Mouse (Mus musculus) brain, embryonic 18.5 days (tissue): ENCODE data around the gene AL607142.1.

Experiments
- DNase-seq: peaks from one replicate; pipeline ENCODE4 v3.0.0-alpha.2; 2012; ENCODE audit warnings: low read depth, low spot score

AL607142.1 gene

GRCm38 (mm10) chr4:120064696-120065095 lies at the start of gene AL607142.1:
AL607142.1 (plus strand) TSS chr4:120064996.
- no peak for DNase-seq

GRCm38 (mm10) chr4:120018426-120018825 lies 46.4 kb upstream of the AL607142.1 start:
- no peak for DNase-seq

- no peak for DNase-seq
These were observed 42.4 kb upstream of the AL607142.1 start for GRCm38 (mm10) chr4:120022392-120022791.

- DNase-seq = no peak
These were observed 41.5 kb upstream of the AL607142.1 start for GRCm38 (mm10) chr4:120023221-120023840.

- DNase-seq = no peak
These were observed 40.7 kb upstream of the AL607142.1 start for GRCm38 (mm10) chr4:120024071-120024470.

GRCm38 (mm10) chr4:120027671-120028070 lies 37.1 kb upstream of the AL607142.1 start:
- no peak for DNase-seq

- DNase-seq = no peak
These were observed 34.9 kb upstream of the AL607142.1 start for GRCm38 (mm10) chr4:120029937-120030336.

- DNase-seq = no peak
These were observed 32.3 kb upstream of the AL607142.1 start for GRCm38 (mm10) chr4:120032320-120032983.

GRCm38 (mm10) chr4:120032984-120033355 lies 31.8 kb upstream of the AL607142.1 start:
- no peak for DNase-seq

GRCm38 (mm10) chr4:120036294-120036693 lies 28.5 kb upstream of the AL607142.1 start:
- no peak for DNase-seq

GRCm38 (mm10) chr4:120037007-120037406 lies 27.8 kb upstream of the AL607142.1 start:
- DNase-seq = no peak

GRCm38 (mm10) chr4:120041520-120041919 lies 23.3 kb upstream of the AL607142.1 start:
- no peak for DNase-seq

- no peak for DNase-seq
These were observed 22.3 kb upstream of the AL607142.1 start for GRCm38 (mm10) chr4:120042480-120042879.

- no peak for DNase-seq
These were observed 20.2 kb upstream of the AL607142.1 start for GRCm38 (mm10) chr4:120044612-120045011.

GRCm38 (mm10) chr4:120045131-120045537 lies 19.7 kb upstream of the AL607142.1 start:
- peak; percentile 72 for DNase-seq

- no peak for DNase-seq
These were observed 18.9 kb upstream of the AL607142.1 start for GRCm38 (mm10) chr4:120045871-120046270.

- no peak for DNase-seq
These were observed 17.7 kb upstream of the AL607142.1 start for GRCm38 (mm10) chr4:120047060-120047459.

GRCm38 (mm10) chr4:120048274-120048673 lies 16.5 kb upstream of the AL607142.1 start:
- DNase-seq = no peak

GRCm38 (mm10) chr4:120049857-120050256 lies 14.9 kb upstream of the AL607142.1 start:
- DNase-seq = no peak

- DNase-seq = no peak
These were observed 12.3 kb upstream of the AL607142.1 start for GRCm38 (mm10) chr4:120052481-120052880.

- DNase-seq = no peak
These were observed 11.5 kb upstream of the AL607142.1 start for GRCm38 (mm10) chr4:120053026-120054005.

GRCm38 (mm10) chr4:120054145-120054544 lies 10.7 kb upstream of the AL607142.1 start:
- no peak for DNase-seq
